Mouse (Mus musculus) spleen, adult 2 months (tissue): ENCODE results near the gene Pdcl.

Source experiments
- CTCF ChIP-seq: fragments of 200-500 bp; IDR thresholded peaks from 2 replicates; pipeline ENCODE4 v1.5.1; 2011; ENCODE audit warnings: mild to moderate bottlenecking, inconsistent platforms; ENCODE audit not compliant: insufficient read depth, insufficient read length, insufficient replicate concordance; ENCODE audit errors: extremely low read depth
- POLR2A ChIP-seq: fragments of 200-500 bp; IDR thresholded peaks from 2 replicates; pipeline ENCODE4 v1.6.1; 2011; ENCODE audit warnings: low read depth, low read length, inconsistent platforms

- TF ChIP-seq CTCF (no peak), POLR2A (no peak)
These were observed 3.6 kb downstream of the Pdcl start for GRCm38 (mm10) chr2:37355571-37355970.
